Mouse (Mus musculus) right cerebral cortex, postnatal 25 days (tissue): ENCODE measurements around the gene Col4a3.

Source experiments
- DNase-seq: peaks from one replicate; pipeline ENCODE4 v3.0.0; 2022

Col4a3 gene

GRCm38 (mm10) chr1:82686866-82687265 lies 100.1 kb downstream of the Col4a3 start:
- no peak for DNase-seq

GRCm38 (mm10) chr1:82687931-82688330 lies 101.2 kb downstream of the Col4a3 start:
- DNase-seq: no peak

GRCm38 (mm10) chr1:82695915-82696314 lies 109.2 kb downstream of the Col4a3 start:
- DNase-seq: no peak

GRCm38 (mm10) chr1:82717816-82718512 lies 131.2 kb downstream of the Col4a3 start:
- peak; percentile 3 for DNase-seq

- DNase-seq: peak; percentile 94
Observed at GRCm38 (mm10) chr1:82724339-82725025, 137.8 kb downstream of the Col4a3 start, which contains the start of gene Mff. TSS of gene Mff (plus strand) at chr1:82724890.

GRCm38 (mm10) chr1:82725026-82725874 lies 138.5 kb downstream of the Col4a3 start:
- DNase-seq: no peak

GRCm38 (mm10) chr1:82725875-82726185 lies 139.1 kb downstream of the Col4a3 start:
- no peak for DNase-seq

- no peak for DNase-seq
Observed at GRCm38 (mm10) chr1:82726482-82726881, 139.8 kb downstream of the Col4a3 start.

- DNase-seq: no peak
Observed at GRCm38 (mm10) chr1:82733357-82733756, 146.6 kb downstream of the Col4a3 start.

- DNase-seq: no peak
Observed at GRCm38 (mm10) chr1:82738066-82738465, 151.3 kb downstream of the Col4a3 start.

- no peak for DNase-seq
Observed at GRCm38 (mm10) chr1:82741539-82741938, 154.8 kb downstream of the Col4a3 start.

GRCm38 (mm10) chr1:82743962-82744361 lies 157.2 kb downstream of the Col4a3 start:
- no peak for DNase-seq

GRCm38 (mm10) chr1:82746408-82746807 lies 159.7 kb downstream of the Col4a3 start:
- DNase-seq: no peak

GRCm38 (mm10) chr1:82747714-82748452 lies 161.2 kb downstream of the Col4a3 start:
- no peak for DNase-seq

- DNase-seq: no peak
Observed at GRCm38 (mm10) chr1:82759520-82759919, 172.8 kb downstream of the Col4a3 start.

- DNase-seq: no peak
Observed at GRCm38 (mm10) chr1:82761454-82762169, 174.9 kb downstream of the Col4a3 start.

GRCm38 (mm10) chr1:82762274-82762673 lies 175.6 kb downstream of the Col4a3 start:
- DNase-seq: no peak

GRCm38 (mm10) chr1:82766227-82766626 lies 179.5 kb downstream of the Col4a3 start:
- no peak for DNase-seq

GRCm38 (mm10) chr1:82766641-82767040 lies 179.9 kb downstream of the Col4a3 start:
- no peak for DNase-seq

- DNase-seq: no peak
Observed at GRCm38 (mm10) chr1:82768269-82768668, 181.5 kb downstream of the Col4a3 start, which contains the start of gene Tm4sf20. TSS of gene Tm4sf20 (minus strand) at chr1:82768461.

- DNase-seq: no peak
Observed at GRCm38 (mm10) chr1:82771022-82771586, 184.4 kb downstream of the Col4a3 start, which contains the start of gene Gm47791. TSS of gene Gm47791 (minus strand) at chr1:82771243.
